Mouse (Mus musculus): ENCODE measurements around the gene Slc38a8.

The Slc38a8 gene

GRCm38 (mm10) chr8:119436933-119437332, 64.6 kb downstream of the Slc38a8 start:
- DNase-seq, result peak; percentile 94

GRCm38 (mm10) chr8:119436331-119436730, 65.2 kb downstream of the Slc38a8 start:
- DNase-seq, result no peak

GRCm38 (mm10) chr8:119435527-119435926, 66.0 kb downstream of the Slc38a8 start:
- no peak for DNase-seq

- no peak for DNase-seq
Observed at GRCm38 (mm10) chr8:119434569-119434968, 66.9 kb downstream of the Slc38a8 start.

GRCm38 (mm10) chr8:119433582-119434174, 67.8 kb downstream of the Slc38a8 start, which contains the start of gene Osgin1:
Gene Osgin1 (plus strand): TSS chr8:119434124.
- DNase-seq, result peak in 1 of 2 experiments; percentile 69

- peak in 1 of 2 experiments; percentile 51 for DNase-seq
Observed at GRCm38 (mm10) chr8:119432372-119432771, 69.1 kb downstream of the Slc38a8 start.

GRCm38 (mm10) chr8:119430690-119431089, 70.8 kb downstream of the Slc38a8 start:
- no peak for DNase-seq

GRCm38 (mm10) chr8:119430250-119430649, 71.2 kb downstream of the Slc38a8 start:
- peak; percentile 59 to 60 for DNase-seq

Measured in kidney, postnatal 36 days (tissue).